Mouse (Mus musculus) heart, adult 2 months (tissue): ENCODE measurements around the gene Ing4.

Experiments used
- CTCF ChIP-seq: fragments of 200-600 bp; IDR thresholded peaks from 2 replicates; pipeline ENCODE4 v1.8.1; 2022; ENCODE audit warnings: antibody characterized with exemption, mild to moderate bottlenecking, moderate library complexity
- POLR2A ChIP-seq: fragments of 200-500 bp; IDR thresholded peaks from 2 replicates; pipeline ENCODE4 v1.6.1; 2011; ENCODE audit warnings: mild to moderate bottlenecking, low read depth, low read length, control low read depth; ENCODE audit not compliant: insufficient read depth

DNA sequence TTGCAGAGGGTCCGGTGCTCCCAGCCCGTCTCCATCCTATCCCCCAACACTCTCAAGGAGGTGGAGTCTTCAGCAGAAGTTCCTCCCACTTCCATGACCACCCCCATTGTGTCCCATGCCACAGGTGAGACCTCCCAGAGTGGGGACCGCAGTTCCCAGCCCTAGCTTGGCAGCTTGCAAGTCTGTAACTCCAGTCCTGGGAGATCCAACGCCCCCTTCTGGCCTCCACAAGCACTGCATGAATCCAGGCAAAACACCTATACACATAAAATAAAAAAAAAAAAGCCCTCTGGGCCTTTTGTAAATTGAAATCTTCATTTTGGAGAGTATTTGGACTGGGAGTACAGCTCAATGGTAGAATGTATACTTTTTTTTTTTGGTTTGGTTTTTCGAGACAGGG lies 11.7 kb downstream of the Ing4 start:
- TF ChIP-seq CTCF (peak; percentile 57), POLR2A (no peak)
